Mouse (Mus musculus) layer of hippocampus, postnatal 25 days (tissue): ENCODE measurements around the gene Afap1. TPM values are rescaled to one million over a fixed set of nuclear protein-coding genes. Genes with fewer than 3 reads are reported as not detected.
A peak's percentile ranks its signal among the peaks of the same experiment; 100 is the strongest.

Experiments
- DNase-seq, 2 experiments: peaks; one replicate each; pipeline ENCODE4 v3.0.0; 2022; ENCODE audit warnings: mixed read lengths in 2 of 2, low spot score in 1 of 2; ENCODE audit errors: extremely low spot score in 1 of 2
- total RNA-seq, 2 experiments: library from RNA; stranded (reverse); gene quantifications; 2 replicates each; pipeline ENCODE4 v1.2.3; 2021

The Afap1 gene
- total RNA-seq, 2 experiments from 2014 or later = 24.4 to 39.0 TPM

- DNase-seq = peak in 1 of 2 experiments; percentile 30
Measured at GRCm38 (mm10) chr5:35925171-35925634, 32.1 kb downstream of the Afap1 start.

- no peak for DNase-seq
Measured at GRCm38 (mm10) chr5:35926511-35926910, 33.4 kb downstream of the Afap1 start.

GRCm38 (mm10) chr5:35931296-35931695 is 38.2 kb downstream of the Afap1 start:
- DNase-seq = no peak

GRCm38 (mm10) chr5:35933059-35933458 is 39.9 kb downstream of the Afap1 start:
- DNase-seq = no peak

- DNase-seq = no peak
Measured at GRCm38 (mm10) chr5:35935939-35936338, 42.8 kb downstream of the Afap1 start.

- DNase-seq = no peak
Measured at GRCm38 (mm10) chr5:35938249-35939223, 45.4 kb downstream of the Afap1 start.

GRCm38 (mm10) chr5:35939958-35940357 is 46.8 kb downstream of the Afap1 start:
- DNase-seq = no peak

GRCm38 (mm10) chr5:35943541-35943940 is 50.4 kb downstream of the Afap1 start:
- no peak for DNase-seq

GRCm38 (mm10) chr5:35946841-35947240 is 53.7 kb downstream of the Afap1 start:
- DNase-seq = no peak

- no peak for DNase-seq
Measured at GRCm38 (mm10) chr5:35947427-35947826, 54.3 kb downstream of the Afap1 start.

- DNase-seq = no peak
Measured at GRCm38 (mm10) chr5:35948225-35948975, 55.3 kb downstream of the Afap1 start.

GRCm38 (mm10) chr5:35949061-35949460 is 55.9 kb downstream of the Afap1 start:
- DNase-seq = no peak

GRCm38 (mm10) chr5:35950504-35950903 is 57.4 kb downstream of the Afap1 start:
- no peak for DNase-seq

GRCm38 (mm10) chr5:35954055-35954718 is 61.1 kb downstream of the Afap1 start:
- no peak for DNase-seq

GRCm38 (mm10) chr5:35956268-35956667 is 63.1 kb downstream of the Afap1 start:
- no peak for DNase-seq

GRCm38 (mm10) chr5:35958681-35959080 is 65.6 kb downstream of the Afap1 start:
- no peak for DNase-seq

GRCm38 (mm10) chr5:35960168-35960567 is 67.0 kb downstream of the Afap1 start:
- no peak for DNase-seq

GRCm38 (mm10) chr5:35961271-35961670 is 68.2 kb downstream of the Afap1 start:
- no peak for DNase-seq

GRCm38 (mm10) chr5:35963635-35964034 is 70.5 kb downstream of the Afap1 start:
- DNase-seq = no peak

- DNase-seq = no peak
Measured at GRCm38 (mm10) chr5:35965036-35965435, 71.9 kb downstream of the Afap1 start.

GRCm38 (mm10) chr5:35969857-35970256 is 76.7 kb downstream of the Afap1 start:
- no peak for DNase-seq
